Mouse (Mus musculus) ES-E14 (cell line): ENCODE data around the gene Fam57a. TPM values are rescaled to one million over a fixed set of nuclear protein-coding genes. Genes with fewer than 3 reads are reported as not detected.
"Not testable (repeated sequence)": the region's sequence is repeated elsewhere in the genome, so short reads cannot be mapped to it uniquely, and the experiment has no call there.

Experiments
- DNase-seq: peaks from one replicate; pipeline ENCODE4 v3.0.0-alpha.2; 2013; ENCODE audit warnings: low read depth, low spot score
- H3K27ac ChIP-seq: 2 replicates; pipeline ENCODE4 v1.5.1; 2012; ENCODE audit warnings: low read depth, mild to moderate bottlenecking, low read length, moderate library complexity, mixed read lengths; ENCODE audit not compliant: poor library complexity, insufficient read depth, severe bottlenecking
- H3K36me3 ChIP-seq: 2 replicates; pipeline ENCODE4 v1.6.1; 2012; ENCODE audit warnings: mild to moderate bottlenecking, low read length, moderate library complexity, mixed read lengths; ENCODE audit not compliant: control insufficient read depth, poor library complexity, insufficient read depth, severe bottlenecking
- H3K4me1 ChIP-seq, 2 experiments: fragments of 150-350 bp in 1 of 2; sonication (generic) in 1 of 2; 2 replicates each; pipeline ENCODE4 v1.6.1; 2012; ENCODE audit warnings: low read length in 2 of 2, mild to moderate bottlenecking in 1 of 2, mixed read lengths in 1 of 2; ENCODE audit not compliant: control insufficient read depth in 2 of 2, insufficient read depth in 2 of 2, poor library complexity in 1 of 2
- H3K4me3 ChIP-seq, 2 experiments: fragments of 150-350 bp in 1 of 2; sonication (generic) in 1 of 2; 2 replicates each; pipeline ENCODE4 v1.5.1; 2012; ENCODE audit warnings: low read length in 2 of 2, low read depth in 1 of 2, mild to moderate bottlenecking in 1 of 2, mixed read lengths in 1 of 2; ENCODE audit not compliant: insufficient read depth in 1 of 2, poor library complexity in 1 of 2, severe bottlenecking in 1 of 2
- H3K9ac ChIP-seq: 2 replicates; pipeline ENCODE4 v1.6.1; 2012; ENCODE audit warnings: low read depth, mild to moderate bottlenecking, low read length, mixed read lengths; ENCODE audit not compliant: poor library complexity, insufficient read depth, severe bottlenecking
- H3K9me3 ChIP-seq: fragments of 150-350 bp; sonication (generic); 2 replicates; pipeline ENCODE4 v1.6.1; 2012; ENCODE audit warnings: low read depth, mild to moderate bottlenecking, low read length; ENCODE audit not compliant: control insufficient read depth, insufficient read depth
- CHD2 ChIP-seq: IDR thresholded peaks from 2 replicates; pipeline ENCODE4 v1.6.1; 2014; ENCODE audit warnings: mild to moderate bottlenecking, low read depth, low read length, inconsistent platforms
- HCFC1 ChIP-seq: IDR thresholded peaks from 2 replicates; pipeline ENCODE4 v1.6.1; 2012; ENCODE audit warnings: low read length, inconsistent platforms, borderline replicate concordance; ENCODE audit not compliant: insufficient read depth
- MAFK ChIP-seq: IDR thresholded peaks from 2 replicates; pipeline ENCODE4 v1.6.1; 2014; ENCODE audit warnings: mild to moderate bottlenecking, low read depth, low read length, inconsistent platforms; ENCODE audit not compliant: insufficient read depth
- ZC3H11A ChIP-seq: IDR thresholded peaks from 2 replicates; pipeline ENCODE4 v1.6.1; 2012; ENCODE audit warnings: low read depth, mild to moderate bottlenecking, inconsistent platforms, low read length, borderline replicate concordance
- ZNF384 ChIP-seq: IDR thresholded peaks from 2 replicates; pipeline ENCODE4 v1.6.1; 2012; ENCODE audit warnings: low read depth, low read length, inconsistent platforms
- in situ Hi-C, 2 experiments: fragments of 600-800 bp; cut with MboI; formaldehyde crosslinking; loops; one replicate each; pipeline ENCODE4 v1.15.1; 2025; ENCODE audit warnings: low sequenced_read_pairs in 2 of 2, inconsistent platforms in 1 of 2; ENCODE audit not compliant: unreplicated experiment in 2 of 2
- total RNA-seq: library from RNA; depleted of rRNA; stranded (reverse); fragments of 300-350 nt; gene quantifications from 2 replicates; pipeline ENCODE4 v1.2.3, GENCODE M21; 2012

Fam57a gene
- total RNA-seq, 1 experiment = 11.3 TPM

GRCm38 (mm10) chr11:76210228-76210985 lies 30.9 kb downstream of the Fam57a start:
- Histone ChIP-seq H3K9ac (no peak overlapping the region), H3K9me3 (no peaks in the 10 kb centered on the region), H3K4me3 (no peak overlapping the region), H3K36me3 (peaks cover 33% of the 10 kb centered on the region), H3K27ac (no peak overlapping the region), H3K4me1 (no peaks in the 10 kb centered on the region)
- TF ChIP-seq ZC3H11A (no peak), MAFK (no peak), ZNF384 (no peak), CHD2 (no peak), HCFC1 (no peak)
- in situ Hi-C loops = no loop called here
- DNase-seq = no peak

GRCm38 (mm10) chr11:76211595-76211994 lies 32.1 kb downstream of the Fam57a start:
- in situ Hi-C loops, H3K4me3 ChIP-seq, H3K27ac ChIP-seq, H3K9ac ChIP-seq, H3K4me1 ChIP-seq, DNase-seq, H3K9me3 ChIP-seq: not testable (repeated sequence)
- H3K36me3 ChIP-seq = peaks cover 38% of the 10 kb centered on the region

GRCm38 (mm10) chr11:76213841-76214240 lies 34.4 kb downstream of the Fam57a start:
- TF ChIP-seq MAFK (no peak), CHD2 (no peak), ZC3H11A (no peak), HCFC1 (no peak), ZNF384 (no peak)
- peaks cover 38% of the 10 kb centered on the region for H3K36me3 ChIP-seq

GRCm38 (mm10) chr11:76215011-76215410 lies 35.5 kb downstream of the Fam57a start:
- no peak overlapping the region for H3K27ac ChIP-seq
- peaks cover 38% of the 10 kb centered on the region for H3K36me3 ChIP-seq
- no peak for DNase-seq
- H3K9me3 ChIP-seq = no peaks in the 10 kb centered on the region
- H3K9ac ChIP-seq = no peak overlapping the region
- TF ChIP-seq ZNF384 (no peak), HCFC1 (no peak), ZC3H11A (no peak), MAFK (no peak), CHD2 (no peak)
- H3K4me3 ChIP-seq = no peak overlapping the region
- peaks cover 0 to 6% of the 10 kb centered on the region in 2 experiments; a peak in 1 of 4 replicates for H3K4me1 ChIP-seq
- in situ Hi-C loops = no loop called here

More at GRCm38 (mm10) chr11:76213841-76214240, 34.4 kb downstream of the Fam57a start:
- no peaks in the 10 kb centered on the region for H3K9me3 ChIP-seq
- H3K4me3 ChIP-seq = no peak overlapping the region
- H3K27ac ChIP-seq = no peak overlapping the region
- peaks cover 0 to 6% of the 10 kb centered on the region in 2 experiments; a peak in 1 of 4 replicates for H3K4me1 ChIP-seq
- in situ Hi-C loops = no loop called here
- H3K9ac ChIP-seq = no peak overlapping the region
- no peak for DNase-seq

GRCm38 (mm10) chr11:76216049-76216540 lies 36.6 kb downstream of the Fam57a start:
- Histone ChIP-seq H3K4me3 (peak overlapping the region in 1 of 2 experiments; percentile 94; a peak in 2 of 4 replicates), H3K9me3 (no peaks in the 10 kb centered on the region), H3K27ac (no peak overlapping the region), H3K4me1 (peaks cover 0 to 6% of the 10 kb centered on the region in 2 experiments; a peak in 1 of 4 replicates), H3K9ac (peak overlapping the region; percentile 98; the same call in 1 of the 2 replicates), H3K36me3 (peaks cover 35% of the 10 kb centered on the region)
- in situ Hi-C loops = no loop called here
- DNase-seq = no peak
- TF ChIP-seq MAFK (no peak), ZC3H11A (no peak), HCFC1 (no peak), CHD2 (no peak), ZNF384 (no peak)
